Mouse (Mus musculus): Measurements from ENCODE around the gene Abca5. TPM values are rescaled to one million over a fixed set of nuclear protein-coding genes. Genes with fewer than 3 reads are reported as not detected.

The Abca5 gene
- polyA plus RNA-seq, 2 experiments, result 0.23 to 0.58 TPM

DNA sequence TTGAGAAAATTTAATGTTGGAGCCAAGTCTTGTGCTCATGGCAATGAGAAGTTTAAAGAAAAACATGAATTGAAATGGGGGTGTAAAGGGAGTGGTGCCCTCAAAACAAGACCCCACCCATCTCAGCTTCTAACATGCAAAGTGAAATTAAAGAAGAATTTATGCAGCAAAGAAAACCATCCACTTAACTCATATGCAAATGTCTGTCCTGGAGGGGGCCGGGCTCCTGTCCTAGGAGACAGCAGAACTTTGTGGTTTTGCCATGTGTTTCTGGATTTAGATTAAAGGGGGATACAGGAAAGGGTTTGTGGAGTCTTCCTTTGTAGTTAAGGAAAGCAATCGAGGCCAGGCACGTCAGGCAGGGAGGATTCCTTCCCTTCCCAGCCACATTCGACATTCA lies 79.6 kb downstream of the Abca5 start:
- no peak for ATAC-seq (ENCODE audit: insufficient read depth)
- H3K36me3 ChIP-seq (replicated peaks; ENCODE audit: control insufficient read depth, insufficient read depth, low read depth), result no peaks in the 10 kb centered on the region
- H3K9ac ChIP-seq (replicated peaks), result no peak overlapping the region
- no peaks in the 10 kb centered on the region; a peak in 1 of 4 replicates for H3K4me1 ChIP-seq (replicated peaks; ENCODE audit: control insufficient read depth in 2 of 2, insufficient read depth in 2 of 2, low read length in 1 of 2)
- no peak for DNase-seq (ENCODE audit: low read depth in 3 of 3, low spot score in 3 of 3)
- H3K4me3 ChIP-seq (ENCODE audit: insufficient read depth in 1 of 2, low read depth in 2 of 2, low read length in 2 of 2), result no peak overlapping the region
- no peak overlapping the region for H3K27ac ChIP-seq
- no peak for TF ChIP-seq EP300 (IDR thresholded peaks at IDR 0.05; ENCODE audit: low read depth)
- TF ChIP-seq CTCF (IDR thresholded peaks at IDR 0.05; ENCODE audit: low read depth), result no peak
- H3K9me3 ChIP-seq (ENCODE audit: control insufficient read depth, low read length), result no peaks in the 10 kb centered on the region
- no peaks in the 10 kb centered on the region for H3K27me3 ChIP-seq (ENCODE audit: control insufficient read depth, insufficient read depth, low read length)
- no peak overlapping the region for H3K4me2 ChIP-seq (ENCODE audit: low read depth)
- WGBS (ENCODE audit: insufficient replicate concordance), result 32% methylated on average over 4 of the region's 4 CpGs

DNA sequence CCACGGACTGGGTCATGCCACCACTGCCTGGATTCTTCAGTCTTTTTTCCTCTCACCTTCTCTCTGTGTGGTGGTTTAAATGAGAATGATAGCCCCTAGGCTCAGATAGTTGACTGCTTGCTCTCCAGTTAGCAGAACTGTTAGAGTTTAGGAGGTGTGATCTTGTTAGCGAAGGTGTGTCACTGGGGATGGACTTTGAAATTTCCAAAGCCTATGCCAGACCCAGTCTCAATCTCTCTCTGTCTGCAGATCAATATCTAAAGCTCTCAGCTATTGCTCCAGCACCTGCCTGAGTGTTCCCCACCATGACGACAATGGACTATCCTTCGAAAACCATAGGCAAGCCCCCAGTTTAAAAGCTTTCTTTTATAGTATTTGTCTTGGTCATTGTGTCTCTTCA lies 80.5 kb downstream of the Abca5 start:
- TF ChIP-seq EP300 (IDR thresholded peaks at IDR 0.05; ENCODE audit: low read depth), result no peak
- TF ChIP-seq CTCF (IDR thresholded peaks at IDR 0.05; ENCODE audit: low read depth), result no peak
- no peak overlapping the region for H3K9ac ChIP-seq (replicated peaks)
- no peak for ATAC-seq (ENCODE audit: insufficient read depth)
- no peak overlapping the region for H3K4me2 ChIP-seq (ENCODE audit: low read depth)
- no peaks in the 10 kb centered on the region; a peak in 1 of 4 replicates for H3K4me1 ChIP-seq (replicated peaks; ENCODE audit: control insufficient read depth in 2 of 2, insufficient read depth in 2 of 2, low read length in 1 of 2)
- 62% methylated on average over 4 of the region's 4 CpGs for WGBS (ENCODE audit: insufficient replicate concordance)
- H3K27ac ChIP-seq, result no peak overlapping the region
- no peaks in the 10 kb centered on the region for H3K27me3 ChIP-seq (ENCODE audit: control insufficient read depth, insufficient read depth, low read length)
- H3K4me3 ChIP-seq (ENCODE audit: insufficient read depth in 1 of 2, low read depth in 2 of 2, low read length in 2 of 2), result no peak overlapping the region
- H3K9me3 ChIP-seq (ENCODE audit: control insufficient read depth, low read length), result no peaks in the 10 kb centered on the region
- H3K36me3 ChIP-seq (replicated peaks; ENCODE audit: control insufficient read depth, insufficient read depth, low read depth), result no peaks in the 10 kb centered on the region
- no peak for DNase-seq (ENCODE audit: low read depth in 3 of 3, low spot score in 3 of 3)

GRCm38 (mm10) chr11:110252256-110252655 lies 85.3 kb downstream of the Abca5 start:
- WGBS (ENCODE audit: insufficient replicate concordance), result 42% methylated on average over 3 of the region's 3 CpGs
- Histone ChIP-seq H3K4me2 (ENCODE audit: low read depth) (no peak overlapping the region), H3K4me1 (replicated peaks; ENCODE audit: control insufficient read depth in 2 of 2, insufficient read depth in 2 of 2, low read length in 1 of 2) (no peaks in the 10 kb centered on the region; a peak in 1 of 4 replicates), H3K4me3 (ENCODE audit: insufficient read depth in 1 of 2, low read depth in 2 of 2, low read length in 2 of 2) (no peak overlapping the region), H3K36me3 (replicated peaks; ENCODE audit: control insufficient read depth, insufficient read depth, low read depth) (no peaks in the 10 kb centered on the region), H3K9me3 (ENCODE audit: control insufficient read depth, low read length) (no peaks in the 10 kb centered on the region), H3K9ac (replicated peaks) (no peak overlapping the region), H3K27ac (no peak overlapping the region), H3K27me3 (ENCODE audit: control insufficient read depth, insufficient read depth, low read length) (no peaks in the 10 kb centered on the region)
- ATAC-seq (ENCODE audit: insufficient read depth) (peak; percentile 45; the same call in 1 of the 2 replicates), DNase-seq (ENCODE audit: low read depth in 3 of 3, low spot score in 3 of 3) (peak in 2 of 3 experiments; percentile 12 to 13)
- TF ChIP-seq EP300 (IDR thresholded peaks at IDR 0.05; ENCODE audit: low read depth), result no peak
- TF ChIP-seq CTCF (IDR thresholded peaks at IDR 0.05; ENCODE audit: low read depth), result no peak

DNA sequence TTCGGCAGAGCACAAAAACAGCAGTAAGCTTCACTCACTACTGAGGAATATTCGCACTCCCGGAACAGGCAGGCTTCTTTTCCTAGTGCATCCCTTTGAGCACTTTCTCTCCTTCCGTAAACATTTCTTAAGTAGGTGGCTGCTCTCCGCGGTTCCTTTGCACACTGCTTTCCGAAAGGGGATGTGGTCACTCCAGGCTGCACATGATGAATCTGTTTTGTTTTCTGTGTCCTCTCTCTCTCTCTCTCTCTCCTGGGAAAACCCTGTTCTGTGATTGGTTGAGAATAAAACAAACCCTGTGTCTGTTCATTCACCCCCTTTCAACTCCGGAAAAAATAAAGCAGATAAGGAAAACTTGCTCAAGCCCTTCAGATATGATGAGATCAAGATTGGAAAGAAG lies 86.0 kb downstream of the Abca5 start, which contains the start of gene Abca6:
Gene Abca6 (minus strand): TSS at position 243 of the 400 bp plus-strand sequence.
- no peak within 1 kb of the TSS for H3K27ac ChIP-seq
- no peaks in the 10 kb centered on the region for H3K27me3 ChIP-seq (ENCODE audit: control insufficient read depth, insufficient read depth, low read length)
- H3K4me1 ChIP-seq (replicated peaks; ENCODE audit: control insufficient read depth in 2 of 2, insufficient read depth in 2 of 2, low read length in 1 of 2), result no peaks in the 10 kb centered on the region; a peak in 1 of 4 replicates
- DNase-seq (ENCODE audit: low read depth in 3 of 3, low spot score in 3 of 3), result no peak
- H3K4me3 ChIP-seq (ENCODE audit: insufficient read depth in 1 of 2, low read depth in 2 of 2, low read length in 2 of 2), result peak within 1 kb of the TSS; percentile 26 to 51; a peak in 3 of 4 replicates
- H3K9me3 ChIP-seq (ENCODE audit: control insufficient read depth, low read length), result no peaks in the 10 kb centered on the region
- no peak for TF ChIP-seq CTCF (IDR thresholded peaks at IDR 0.05; ENCODE audit: low read depth)
- no peak for TF ChIP-seq EP300 (IDR thresholded peaks at IDR 0.05; ENCODE audit: low read depth)
- WGBS (ENCODE audit: insufficient replicate concordance), result 15% methylated on average over 8 of the region's 8 CpGs
- ATAC-seq (ENCODE audit: insufficient read depth), result no peak
- no peak within 1 kb of the TSS for H3K9ac ChIP-seq (replicated peaks)
- H3K36me3 ChIP-seq (replicated peaks; ENCODE audit: control insufficient read depth, insufficient read depth, low read depth), result no peaks in the 10 kb centered on the region
- H3K4me2 ChIP-seq (ENCODE audit: low read depth), result no peak within 1 kb of the TSS

GRCm38 (mm10) chr11:110244730-110245129 lies 92.8 kb downstream of the Abca5 start:
- H3K27ac ChIP-seq, result no peak overlapping the region
- H3K9me3 ChIP-seq (ENCODE audit: control insufficient read depth, low read length), result no peaks in the 10 kb centered on the region
- TF ChIP-seq CTCF (IDR thresholded peaks at IDR 0.05; ENCODE audit: low read depth) (no peak), EP300 (IDR thresholded peaks at IDR 0.05; ENCODE audit: low read depth) (no peak)
- 66% methylated on average over 10 of the region's 10 CpGs for WGBS (ENCODE audit: insufficient replicate concordance)
- DNase-seq (ENCODE audit: low read depth in 3 of 3, low spot score in 3 of 3), result no peak
- no peaks in the 10 kb centered on the region for H3K27me3 ChIP-seq (ENCODE audit: control insufficient read depth, insufficient read depth, low read length)
- H3K4me3 ChIP-seq (ENCODE audit: insufficient read depth in 1 of 2, low read depth in 2 of 2, low read length in 2 of 2), result no peak overlapping the region
- no peak overlapping the region for H3K9ac ChIP-seq (replicated peaks)
- no peaks in the 10 kb centered on the region for H3K36me3 ChIP-seq (replicated peaks; ENCODE audit: control insufficient read depth, insufficient read depth, low read depth)
- H3K4me1 ChIP-seq (replicated peaks; ENCODE audit: control insufficient read depth in 2 of 2, insufficient read depth in 2 of 2, low read length in 1 of 2), result no peaks in the 10 kb centered on the region
- no peak overlapping the region for H3K4me2 ChIP-seq (ENCODE audit: low read depth)
- ATAC-seq (ENCODE audit: insufficient read depth), result no peak

All from liver, embryonic 14.5 days (tissue).